Mouse (Mus musculus): Measurements from ENCODE around the gene Pten.

GRCm38 (mm10) chr19:32831286-32831685, 74.0 kb downstream of the Pten start:
- TF ChIP-seq POLR2A (IDR thresholded peaks at IDR 0.05; ENCODE audit: insufficient read depth, low read length) = no peak
- TF ChIP-seq CTCF (IDR thresholded peaks at IDR 0.05; ENCODE audit: low read depth, low read length) = no peak
- no peak for TF ChIP-seq EP300 (IDR thresholded peaks at IDR 0.05; ENCODE audit: insufficient read depth, low read depth, low read length)
